Mouse (Mus musculus): ENCODE results near the gene Serp2. TPM values are rescaled to one million over a fixed set of nuclear protein-coding genes. Genes with fewer than 3 reads are reported as not detected.

Gene Serp2
- 9.7 and 9.8 TPM in 2 replicates for polyA plus RNA-seq (2015; fragmentation: Nextera tagmentation; extraction: Ambion mirVana)

DNA sequence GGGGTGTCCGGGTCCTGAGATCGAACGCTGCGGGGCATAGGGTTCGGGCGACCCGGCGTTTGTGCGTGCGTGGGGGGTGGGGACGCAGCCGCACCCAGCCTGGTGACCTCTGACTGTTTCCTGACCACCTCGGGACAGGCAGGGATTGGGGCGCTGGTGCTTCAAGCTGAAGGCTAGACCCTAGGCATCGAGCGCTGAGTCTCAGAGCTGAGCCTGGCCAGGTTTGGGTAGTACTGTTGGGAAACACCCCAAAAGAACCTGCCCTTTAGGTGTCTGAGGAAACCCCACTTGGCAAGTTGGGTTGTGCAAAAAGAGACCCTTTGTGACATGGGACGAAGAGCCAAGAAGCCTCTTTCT lies at the start of gene Serp2:
Serp2 (minus strand) TSS at position 38 of the 357 bp plus-strand sequence.
- H3K4me2 ChIP-seq: peak within 1 kb of the TSS; percentile 91
- ATAC-seq (ENCODE audit: insufficient number of reproducible peaks, low FRiP score, low TSS enrichment, low read depth): peak; percentile 15; the same call in 1 of the 2 replicates
- no peaks in the 10 kb centered on the region for H3K36me3 ChIP-seq
- no peaks in the 10 kb centered on the region for H3K27me3 ChIP-seq
- H3K27ac ChIP-seq: peak within 1 kb of the TSS; percentile 94
- H3K4me1 ChIP-seq: peaks cover 49% of the 10 kb centered on the region
- peak within 1 kb of the TSS; percentile 68 for H3K9ac ChIP-seq
- H3K4me3 ChIP-seq: peak within 1 kb of the TSS; percentile 61
- H3K9me3 ChIP-seq: no peaks in the 10 kb centered on the region
- WGBS: 9% methylated on average over 16 of the region's 17 CpGs

DNA sequence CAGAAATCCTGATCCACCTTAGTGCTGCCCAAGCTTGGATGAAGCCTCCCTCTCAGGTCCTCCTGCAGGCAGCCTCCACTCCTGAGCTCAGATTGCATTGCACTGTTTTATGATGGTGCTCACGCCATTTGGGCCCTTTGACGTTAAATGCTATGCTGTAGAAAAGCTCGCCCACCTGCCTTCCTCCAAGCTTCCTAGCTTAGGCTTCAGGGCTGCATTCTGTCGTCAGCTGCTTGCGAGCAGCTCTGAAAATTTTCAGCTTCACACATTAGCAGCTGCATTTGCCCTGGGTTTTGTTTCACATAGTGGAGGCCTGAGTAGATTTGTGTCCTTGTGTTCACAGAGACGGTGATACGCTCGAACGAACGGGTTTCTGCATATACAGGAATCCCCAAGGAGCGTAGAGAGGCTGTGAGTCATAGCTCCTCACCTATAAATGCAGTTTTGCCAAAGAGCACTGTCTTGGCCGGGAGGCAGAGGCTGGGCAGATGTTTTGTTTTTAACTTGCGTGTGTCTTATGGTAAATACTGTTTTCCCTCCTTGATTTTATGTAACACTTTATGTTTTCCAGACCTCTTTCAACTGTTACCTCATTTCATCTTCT lies 49.3 kb upstream of the Serp2 start:
- Histone ChIP-seq H3K27me3 (no peaks in the 10 kb centered on the region), H3K9ac (no peak overlapping the region), H3K9me3 (no peaks in the 10 kb centered on the region), H3K4me2 (no peak overlapping the region; the same call in 1 of the 2 replicates), H3K36me3 (no peaks in the 10 kb centered on the region), H3K4me1 (peaks cover 34% of the 10 kb centered on the region), H3K4me3 (no peak overlapping the region), H3K27ac (peak overlapping the region; percentile 71)
- 27% methylated on average over 13 of the region's 13 CpGs for WGBS
- 0 out of 2 replicates have a peak, but pooled peaks have one; percentile 22 for ATAC-seq (ENCODE audit: insufficient number of reproducible peaks, low FRiP score, low TSS enrichment, low read depth)

DNA sequence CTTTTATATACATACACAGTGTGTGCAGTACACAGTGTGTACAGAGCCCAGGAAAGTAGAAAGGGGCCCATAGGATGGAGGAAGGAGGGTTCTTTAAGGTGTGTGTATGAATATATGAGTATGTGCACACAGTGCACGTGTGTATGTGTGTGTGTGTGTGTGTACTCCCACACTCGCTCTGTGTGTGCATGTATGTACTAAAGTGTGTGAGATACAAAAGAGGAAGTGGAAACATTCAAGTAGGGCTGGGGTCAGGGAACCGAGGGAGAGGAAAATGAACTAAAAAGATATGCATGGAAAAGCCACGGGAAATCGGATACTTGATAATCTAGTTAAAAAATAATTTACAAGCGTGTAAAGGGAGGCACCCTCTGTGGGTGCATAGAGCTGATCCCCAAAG lies 47.3 kb upstream of the Serp2 start:
- Histone ChIP-seq H3K9ac (no peak overlapping the region), H3K36me3 (no peaks in the 10 kb centered on the region), H3K4me2 (no peak overlapping the region), H3K4me3 (no peak overlapping the region), H3K27me3 (no peaks in the 10 kb centered on the region), H3K9me3 (no peaks in the 10 kb centered on the region), H3K27ac (no peak overlapping the region), H3K4me1 (peaks cover 44% of the 10 kb centered on the region)
- ATAC-seq (ENCODE audit: insufficient number of reproducible peaks, low FRiP score, low TSS enrichment, low read depth): no peak
- 61% methylated on average over 6 of the region's 6 CpGs for WGBS

DNA sequence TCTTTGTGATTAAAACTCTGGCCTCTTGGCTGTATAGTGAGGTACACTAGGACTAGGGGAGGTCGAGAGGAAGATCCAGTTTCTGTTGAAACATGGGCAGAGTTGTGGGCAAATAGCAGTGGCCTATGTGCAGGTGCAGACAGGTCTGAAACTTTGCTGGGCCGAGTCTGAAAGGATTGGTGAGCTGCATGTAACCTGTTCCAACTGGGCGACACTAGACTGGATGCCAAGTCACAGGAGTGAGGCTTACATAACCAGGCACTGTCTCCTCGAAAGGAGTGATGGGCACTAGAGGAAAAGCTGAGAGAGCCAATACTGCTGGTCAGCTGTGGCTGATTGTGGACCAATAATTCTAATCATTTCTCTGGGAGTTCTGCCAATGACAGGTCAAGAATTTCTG lies 45.0 kb upstream of the Serp2 start:
- ATAC-seq (ENCODE audit: insufficient number of reproducible peaks, low FRiP score, low TSS enrichment, low read depth): no peak
- H3K27me3 ChIP-seq: no peaks in the 10 kb centered on the region
- H3K4me1 ChIP-seq: peaks cover 60% of the 10 kb centered on the region
- H3K27ac ChIP-seq: no peak overlapping the region
- H3K9me3 ChIP-seq: no peaks in the 10 kb centered on the region
- 84% methylated on average over 4 of the region's 4 CpGs for WGBS
- no peak overlapping the region for H3K4me3 ChIP-seq
- H3K4me2 ChIP-seq: no peak overlapping the region
- H3K9ac ChIP-seq: no peak overlapping the region
- H3K36me3 ChIP-seq: no peaks in the 10 kb centered on the region

DNA sequence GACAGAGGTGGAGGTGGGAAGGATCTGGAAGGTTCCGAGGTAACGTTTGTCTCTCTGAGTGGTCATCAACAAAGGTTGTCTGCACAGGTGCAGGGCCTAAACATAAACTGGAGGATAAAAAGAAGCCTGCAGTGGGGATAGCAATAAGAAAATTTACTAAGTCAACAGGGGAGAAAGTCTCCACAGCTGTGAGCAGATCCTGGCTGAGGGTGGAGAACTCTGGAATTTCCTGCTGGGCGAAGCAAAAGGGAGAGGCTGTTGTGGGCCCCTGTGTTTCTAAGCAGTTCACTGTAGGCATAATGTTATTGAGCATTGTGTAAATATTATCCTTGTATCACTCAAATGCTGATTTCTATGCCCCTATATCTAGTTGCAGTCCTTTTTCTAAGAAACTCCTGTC lies 43.7 kb upstream of the Serp2 start:
- H3K27ac ChIP-seq: peak overlapping the region; percentile 57
- no peaks in the 10 kb centered on the region for H3K9me3 ChIP-seq
- WGBS: 57% methylated on average over 3 of the region's 3 CpGs
- H3K9ac ChIP-seq: no peak overlapping the region
- no peak overlapping the region for H3K4me3 ChIP-seq
- H3K27me3 ChIP-seq: no peaks in the 10 kb centered on the region
- peaks cover 54% of the 10 kb centered on the region for H3K4me1 ChIP-seq
- H3K36me3 ChIP-seq: no peaks in the 10 kb centered on the region
- H3K4me2 ChIP-seq: no peak overlapping the region
- ATAC-seq (ENCODE audit: insufficient number of reproducible peaks, low FRiP score, low TSS enrichment, low read depth): no peak

DNA sequence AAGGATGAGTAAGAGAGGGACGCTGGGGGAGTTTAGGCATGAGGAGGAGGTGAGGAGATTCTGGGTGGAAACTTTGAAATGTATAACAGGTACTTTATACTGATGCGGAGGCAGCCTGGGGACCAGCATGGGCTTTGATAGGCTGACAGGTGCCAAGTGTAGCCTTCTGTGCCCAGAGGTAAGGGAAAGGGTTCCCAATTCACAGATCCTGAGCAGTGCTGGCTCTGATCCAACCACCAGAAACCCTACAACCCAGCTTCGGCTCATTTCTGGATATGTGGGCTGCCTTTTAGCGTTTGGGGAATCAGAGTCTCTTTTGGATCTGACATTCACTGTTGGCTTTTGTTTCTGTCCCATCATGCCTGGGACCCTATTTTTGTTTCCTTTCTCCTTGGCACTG lies 43.0 kb upstream of the Serp2 start:
- Histone ChIP-seq H3K9ac (no peak overlapping the region), H3K4me1 (peaks cover 54% of the 10 kb centered on the region), H3K27me3 (no peaks in the 10 kb centered on the region), H3K36me3 (no peaks in the 10 kb centered on the region), H3K4me3 (no peak overlapping the region), H3K27ac (peak overlapping the region; percentile 89), H3K9me3 (no peaks in the 10 kb centered on the region), H3K4me2 (no peak overlapping the region)
- 22% methylated on average over 4 of the region's 4 CpGs for WGBS
- ATAC-seq (ENCODE audit: insufficient number of reproducible peaks, low FRiP score, low TSS enrichment, low read depth): no peak

DNA sequence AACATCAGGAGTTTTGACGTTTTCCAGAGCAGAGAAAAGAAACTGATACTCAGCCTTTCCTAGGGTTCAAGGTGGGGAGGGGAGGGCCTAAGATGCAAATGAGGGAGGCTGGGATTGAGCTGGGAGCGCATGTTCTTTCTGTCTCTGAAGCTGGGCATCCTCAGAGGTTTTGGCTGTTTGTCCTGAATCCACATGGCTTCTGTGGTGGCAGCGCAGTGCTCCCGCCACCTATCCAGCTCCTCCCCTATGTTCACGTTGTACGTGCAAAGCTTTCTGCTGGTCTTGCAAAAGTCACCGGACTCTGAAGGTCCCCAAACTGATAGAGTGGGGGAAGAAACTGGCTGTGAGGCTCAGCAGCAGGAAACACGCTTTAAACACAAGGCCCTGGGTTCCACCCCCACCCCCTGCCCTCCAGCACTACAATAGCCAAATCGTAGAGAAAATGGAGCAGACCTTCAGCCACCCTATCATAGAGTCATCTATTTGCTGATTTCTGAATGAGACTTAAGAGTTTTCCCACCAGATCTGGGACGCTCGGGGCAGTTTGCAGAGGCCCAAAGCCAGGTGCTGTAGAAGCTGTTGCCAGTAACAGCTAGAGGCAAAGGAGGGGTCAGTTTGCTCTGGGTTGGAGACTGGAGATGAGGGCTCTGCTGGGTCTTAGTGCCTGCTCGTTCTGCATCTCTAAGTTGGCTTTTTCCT lies 42.0 kb upstream of the Serp2 start:
- WGBS: 2% methylated on average over 12 of the region's 12 CpGs
- no peaks in the 10 kb centered on the region for H3K36me3 ChIP-seq

DNA sequence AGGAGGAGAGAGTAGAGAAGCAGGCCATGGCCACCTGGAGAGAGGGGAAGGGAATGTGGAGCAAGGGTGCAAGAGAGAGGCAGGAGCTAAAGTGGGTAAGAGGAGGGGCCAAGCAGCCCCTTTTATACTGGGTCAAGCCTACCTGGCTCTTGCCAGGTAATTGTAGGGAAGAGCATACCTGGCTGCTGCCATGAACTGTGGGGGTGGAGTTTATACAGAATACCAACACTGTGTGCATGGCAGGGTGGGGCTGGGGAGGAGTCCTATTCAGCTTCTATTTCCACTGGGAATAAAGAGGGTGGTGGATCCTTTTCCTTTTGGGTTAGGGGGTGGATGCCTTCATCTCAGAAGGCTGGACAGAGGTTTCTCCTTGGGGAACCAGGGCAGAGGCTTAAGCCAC lies 41.1 kb upstream of the Serp2 start:
- no peaks in the 10 kb centered on the region for H3K27me3 ChIP-seq
- H3K36me3 ChIP-seq: no peaks in the 10 kb centered on the region
- ATAC-seq (ENCODE audit: insufficient number of reproducible peaks, low FRiP score, low TSS enrichment, low read depth): no peak
- H3K4me1 ChIP-seq: peaks cover 49% of the 10 kb centered on the region
- H3K4me2 ChIP-seq: no peak overlapping the region
- peak overlapping the region; percentile 89 for H3K27ac ChIP-seq
- no peak overlapping the region for H3K9ac ChIP-seq
- H3K9me3 ChIP-seq: no peaks in the 10 kb centered on the region
- H3K4me3 ChIP-seq: no peak overlapping the region

More for the DNA sequence above, 42.0 kb upstream of the Serp2 start:
- Histone ChIP-seq H3K4me3 (peak overlapping the region; percentile 27), H3K9ac (no peak overlapping the region), H3K4me2 (peak overlapping the region; percentile 48), H3K4me1 (peaks cover 49% of the 10 kb centered on the region), H3K27me3 (no peaks in the 10 kb centered on the region), H3K27ac (peak overlapping the region; percentile 89), H3K9me3 (no peaks in the 10 kb centered on the region)
- peak; percentile 79 for ATAC-seq (ENCODE audit: insufficient number of reproducible peaks, low FRiP score, low TSS enrichment, low read depth)

DNA sequence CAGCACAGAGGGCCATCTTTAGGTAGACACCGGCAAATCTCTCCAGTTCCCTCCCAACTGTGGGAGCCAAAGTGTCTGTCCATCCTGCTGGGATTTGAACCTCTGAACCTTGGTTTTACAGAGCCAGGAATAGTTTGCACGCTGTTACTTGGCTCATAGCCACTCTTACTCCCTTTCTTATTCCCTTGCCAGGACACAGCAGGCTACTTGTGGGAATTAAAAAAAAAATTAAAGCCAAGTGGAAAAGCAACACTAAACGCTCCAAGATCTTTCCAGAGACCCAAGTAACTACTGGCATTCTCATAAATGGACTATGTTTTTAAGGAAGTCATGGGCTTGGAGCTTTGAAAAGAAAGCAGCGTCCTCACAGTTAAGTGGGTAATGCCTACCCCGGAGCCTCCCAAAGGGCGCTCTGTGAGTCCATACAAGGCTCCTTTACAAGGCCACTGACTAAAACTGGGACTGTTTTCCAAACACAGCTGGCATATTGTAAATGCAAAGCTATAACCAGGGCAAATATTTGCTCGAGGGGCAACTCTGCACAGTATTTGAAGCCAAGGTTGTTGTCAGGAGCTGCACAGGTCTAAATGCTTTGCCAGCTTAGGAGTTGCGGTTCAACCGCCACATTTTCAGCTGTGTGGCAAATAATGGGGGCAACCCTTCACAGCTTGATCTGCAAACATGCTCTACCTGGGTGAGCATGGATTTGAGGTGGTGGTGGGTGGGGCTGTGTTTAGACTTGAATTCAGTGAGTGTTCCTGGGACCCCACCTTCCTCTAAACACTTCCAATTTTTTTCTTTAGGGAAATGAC lies 38.6 kb upstream of the Serp2 start:
- H3K4me2 ChIP-seq: no peak overlapping the region
- H3K27ac ChIP-seq: peak overlapping the region; percentile 57
- no peaks in the 10 kb centered on the region for H3K9me3 ChIP-seq
- H3K4me1 ChIP-seq: peaks cover 41% of the 10 kb centered on the region
- ATAC-seq (ENCODE audit: insufficient number of reproducible peaks, low FRiP score, low TSS enrichment, low read depth): peak; percentile 64
- H3K27me3 ChIP-seq: no peaks in the 10 kb centered on the region
- H3K36me3 ChIP-seq: no peaks in the 10 kb centered on the region
- H3K4me3 ChIP-seq: no peak overlapping the region
- WGBS: 46% methylated on average over 9 of the region's 9 CpGs
- H3K9ac ChIP-seq: no peak overlapping the region

DNA sequence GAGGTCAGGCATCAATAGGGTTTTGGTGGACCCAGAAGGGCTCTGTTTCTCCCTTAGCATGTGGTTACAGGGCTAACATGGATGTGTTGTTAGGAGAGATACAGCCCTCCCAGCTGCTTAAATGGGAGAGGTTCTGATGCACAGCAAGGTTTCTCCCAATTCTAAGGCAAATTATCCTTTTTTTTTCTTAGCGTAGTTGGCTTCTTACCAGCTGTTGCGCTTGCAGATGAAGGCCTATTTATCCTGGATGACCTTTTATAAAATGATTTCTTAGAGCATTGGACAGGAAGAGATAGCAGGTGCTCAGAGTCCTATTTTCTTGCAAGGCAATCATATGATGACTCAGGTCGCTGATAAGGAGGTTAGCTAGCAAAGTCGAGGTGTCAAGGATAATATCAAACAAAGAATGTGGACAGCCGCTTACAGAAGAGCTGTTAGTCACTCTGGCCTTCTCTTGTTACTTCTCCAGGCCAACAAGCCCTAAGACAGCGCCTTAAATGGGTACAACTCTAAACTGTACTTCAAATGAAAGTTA lies 37.7 kb upstream of the Serp2 start:
- no peak overlapping the region for H3K9ac ChIP-seq
- no peaks in the 10 kb centered on the region for H3K9me3 ChIP-seq
- H3K27me3 ChIP-seq: no peaks in the 10 kb centered on the region
- no peak for ATAC-seq (ENCODE audit: insufficient number of reproducible peaks, low FRiP score, low TSS enrichment, low read depth)
- H3K4me3 ChIP-seq: no peak overlapping the region
- no peaks in the 10 kb centered on the region for H3K36me3 ChIP-seq
- peak overlapping the region; percentile 57; the same call in 1 of the 2 replicates for H3K27ac ChIP-seq
- H3K4me1 ChIP-seq: peaks cover 33% of the 10 kb centered on the region
- 82% methylated on average over 6 of the region's 6 CpGs for WGBS
- no peak overlapping the region for H3K4me2 ChIP-seq

DNA sequence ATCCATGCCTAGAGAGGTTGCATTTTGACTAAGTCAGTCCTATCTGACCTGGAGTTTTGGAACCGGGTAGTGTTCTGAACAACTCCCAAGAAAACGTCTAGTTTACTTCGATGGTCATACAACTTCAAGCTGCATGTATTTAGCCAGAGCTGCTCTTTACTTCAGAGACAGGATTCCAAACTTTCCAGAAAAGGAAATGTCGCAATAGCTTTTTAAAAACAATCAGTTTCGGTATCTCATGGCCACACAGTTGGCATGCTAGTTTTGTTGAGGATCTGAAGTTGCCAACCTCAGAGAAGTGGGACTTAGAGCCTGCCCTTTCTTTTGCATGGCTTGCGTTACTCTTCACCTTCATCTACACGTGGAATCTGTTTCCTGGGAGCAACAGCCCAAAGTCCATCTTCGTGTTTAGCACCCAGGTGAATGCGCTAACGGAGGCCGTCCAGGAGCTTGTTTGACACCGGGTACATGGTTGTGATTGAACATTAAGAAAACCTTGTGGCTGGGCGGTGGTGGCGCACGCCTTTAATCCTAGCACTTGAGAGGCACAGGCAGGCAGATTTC lies 37.0 kb upstream of the Serp2 start:
- no peaks in the 10 kb centered on the region for H3K9me3 ChIP-seq
- WGBS: 88% methylated on average over 15 of the region's 15 CpGs
- no peak for ATAC-seq (ENCODE audit: insufficient number of reproducible peaks, low FRiP score, low TSS enrichment, low read depth)
- peaks cover 26% of the 10 kb centered on the region for H3K4me1 ChIP-seq
- no peaks in the 10 kb centered on the region for H3K36me3 ChIP-seq
- H3K27me3 ChIP-seq: no peaks in the 10 kb centered on the region
- no peak overlapping the region for H3K4me3 ChIP-seq
- H3K9ac ChIP-seq: no peak overlapping the region
- H3K27ac ChIP-seq: no peak overlapping the region
- no peak overlapping the region for H3K4me2 ChIP-seq

Measured in limb, embryonic 15.5 days (tissue).